Mouse (Mus musculus): ENCODE results near the gene Dnajc6. TPM values are rescaled to one million over a fixed set of nuclear protein-coding genes. Genes with fewer than 3 reads are reported as not detected.

The Dnajc6 gene
- polyA plus RNA-seq, 1 experiment, result 14.5 TPM

- H3K4me1 ChIP-seq (ENCODE audit: control insufficient read depth, insufficient read depth, low read length), result no peaks in the 10 kb centered on the region
- no peak overlapping the region for H3K27ac ChIP-seq (ENCODE audit: insufficient read depth, low read depth, low read length)
- WGBS, result 91% methylated on average over 5 of the region's 5 CpGs
- TF ChIP-seq POLR2A (IDR thresholded peaks at IDR 0.05; ENCODE audit: low read depth, low read length), result no peak
- no peak for TF ChIP-seq CTCF (conservative IDR thresholded peaks at IDR 0.05; ENCODE audit: insufficient read depth, insufficient read length, low read depth, low read length)
- no peak overlapping the region for H3K4me3 ChIP-seq (ENCODE audit: insufficient read depth, low read depth, low read length)
- no peaks in the 10 kb centered on the region for H3K27me3 ChIP-seq (replicated peaks; ENCODE audit: control insufficient read depth, insufficient read depth, low read length)
- no peak for DNase-seq
- H3K36me3 ChIP-seq (ENCODE audit: control insufficient read depth, insufficient read depth, low read length), result no peaks in the 10 kb centered on the region
These were observed 67.2 kb downstream of the Dnajc6 start for GRCm38 (mm10) chr4:101563607-101564006.

- Histone ChIP-seq H3K27ac (ENCODE audit: insufficient read depth, low read depth, low read length) (no peak overlapping the region), H3K36me3 (ENCODE audit: control insufficient read depth, insufficient read depth, low read length) (no peaks in the 10 kb centered on the region), H3K4me3 (ENCODE audit: insufficient read depth, low read depth, low read length) (no peak overlapping the region), H3K4me1 (ENCODE audit: control insufficient read depth, insufficient read depth, low read length) (no peaks in the 10 kb centered on the region), H3K27me3 (replicated peaks; ENCODE audit: control insufficient read depth, insufficient read depth, low read length) (no peaks in the 10 kb centered on the region)
- DNase-seq, result no peak
- 75% methylated on average over 4 of the region's 4 CpGs for WGBS
- no peak for TF ChIP-seq CTCF (conservative IDR thresholded peaks at IDR 0.05; ENCODE audit: insufficient read depth, insufficient read length, low read depth, low read length)
- TF ChIP-seq POLR2A (IDR thresholded peaks at IDR 0.05; ENCODE audit: low read depth, low read length), result no peak
These were observed 68.4 kb downstream of the Dnajc6 start for GRCm38 (mm10) chr4:101564746-101565417.

GRCm38 (mm10) chr4:101569076-101569475 is 72.6 kb downstream of the Dnajc6 start:
- no peak for TF ChIP-seq POLR2A (IDR thresholded peaks at IDR 0.05; ENCODE audit: low read depth, low read length)
- TF ChIP-seq CTCF (conservative IDR thresholded peaks at IDR 0.05; ENCODE audit: insufficient read depth, insufficient read length, low read depth, low read length), result no peak
- no peaks in the 10 kb centered on the region for H3K4me1 ChIP-seq (ENCODE audit: control insufficient read depth, insufficient read depth, low read length)
- H3K27me3 ChIP-seq (replicated peaks; ENCODE audit: control insufficient read depth, insufficient read depth, low read length), result no peaks in the 10 kb centered on the region
- no peak for DNase-seq
- 58% methylated on average over 7 of the region's 7 CpGs for WGBS
- no peaks in the 10 kb centered on the region for H3K36me3 ChIP-seq (ENCODE audit: control insufficient read depth, insufficient read depth, low read length)
- H3K4me3 ChIP-seq (ENCODE audit: insufficient read depth, low read depth, low read length), result no peak overlapping the region
- no peak overlapping the region for H3K27ac ChIP-seq (ENCODE audit: insufficient read depth, low read depth, low read length)

GRCm38 (mm10) chr4:101572142-101572541 is 75.7 kb downstream of the Dnajc6 start:
- 86% methylated on average over 2 of the region's 2 CpGs for WGBS
- Histone ChIP-seq H3K4me1 (ENCODE audit: control insufficient read depth, insufficient read depth, low read length) (no peaks in the 10 kb centered on the region), H3K27ac (ENCODE audit: insufficient read depth, low read depth, low read length) (no peak overlapping the region), H3K4me3 (ENCODE audit: insufficient read depth, low read depth, low read length) (no peak overlapping the region), H3K27me3 (replicated peaks; ENCODE audit: control insufficient read depth, insufficient read depth, low read length) (no peaks in the 10 kb centered on the region), H3K36me3 (ENCODE audit: control insufficient read depth, insufficient read depth, low read length) (no peaks in the 10 kb centered on the region)
- DNase-seq, result no peak
- TF ChIP-seq POLR2A (IDR thresholded peaks at IDR 0.05; ENCODE audit: low read depth, low read length), result no peak
- TF ChIP-seq CTCF (conservative IDR thresholded peaks at IDR 0.05; ENCODE audit: insufficient read depth, insufficient read length, low read depth, low read length), result no peak

- Histone ChIP-seq H3K27ac (ENCODE audit: insufficient read depth, low read depth, low read length) (no peak overlapping the region), H3K4me3 (ENCODE audit: insufficient read depth, low read depth, low read length) (no peak overlapping the region), H3K36me3 (ENCODE audit: control insufficient read depth, insufficient read depth, low read length) (no peaks in the 10 kb centered on the region), H3K27me3 (replicated peaks; ENCODE audit: control insufficient read depth, insufficient read depth, low read length) (no peaks in the 10 kb centered on the region), H3K4me1 (ENCODE audit: control insufficient read depth, insufficient read depth, low read length) (no peaks in the 10 kb centered on the region)
- DNase-seq, result no peak
- no peak for TF ChIP-seq POLR2A (IDR thresholded peaks at IDR 0.05; ENCODE audit: low read depth, low read length)
- no peak for TF ChIP-seq CTCF (conservative IDR thresholded peaks at IDR 0.05; ENCODE audit: insufficient read depth, insufficient read length, low read depth, low read length)
- WGBS, result 85% methylated on average over 5 of the region's 5 CpGs
These were observed 78.9 kb downstream of the Dnajc6 start for GRCm38 (mm10) chr4:101575307-101575706.

- Histone ChIP-seq H3K27ac (ENCODE audit: insufficient read depth, low read depth, low read length) (no peak overlapping the region), H3K4me1 (ENCODE audit: control insufficient read depth, insufficient read depth, low read length) (no peaks in the 10 kb centered on the region), H3K27me3 (replicated peaks; ENCODE audit: control insufficient read depth, insufficient read depth, low read length) (no peaks in the 10 kb centered on the region), H3K36me3 (ENCODE audit: control insufficient read depth, insufficient read depth, low read length) (no peaks in the 10 kb centered on the region), H3K4me3 (ENCODE audit: insufficient read depth, low read depth, low read length) (no peak overlapping the region)
- no peak for TF ChIP-seq POLR2A (IDR thresholded peaks at IDR 0.05; ENCODE audit: low read depth, low read length)
- no peak for TF ChIP-seq CTCF (conservative IDR thresholded peaks at IDR 0.05; ENCODE audit: insufficient read depth, insufficient read length, low read depth, low read length)
- 54% methylated on average over 7 of the region's 7 CpGs for WGBS
- peak; percentile 74 for DNase-seq
These were observed 82.3 kb downstream of the Dnajc6 start for GRCm38 (mm10) chr4:101578720-101579119.

GRCm38 (mm10) chr4:101579517-101579916 is 83.1 kb downstream of the Dnajc6 start:
- no peaks in the 10 kb centered on the region for H3K27me3 ChIP-seq (replicated peaks; ENCODE audit: control insufficient read depth, insufficient read depth, low read length)

More at GRCm38 (mm10) chr4:101579517-101579916, 83.1 kb downstream of the Dnajc6 start:
- TF ChIP-seq POLR2A (IDR thresholded peaks at IDR 0.05; ENCODE audit: low read depth, low read length) (no peak), CTCF (conservative IDR thresholded peaks at IDR 0.05; ENCODE audit: insufficient read depth, insufficient read length, low read depth, low read length) (no peak)
- Histone ChIP-seq H3K4me1 (ENCODE audit: control insufficient read depth, insufficient read depth, low read length) (no peaks in the 10 kb centered on the region), H3K4me3 (ENCODE audit: insufficient read depth, low read depth, low read length) (no peak overlapping the region), H3K27ac (ENCODE audit: insufficient read depth, low read depth, low read length) (no peak overlapping the region), H3K36me3 (ENCODE audit: control insufficient read depth, insufficient read depth, low read length) (no peaks in the 10 kb centered on the region)
- WGBS, result 77% methylated on average over 5 of the region's 5 CpGs
- no peak for DNase-seq

All from kidney, adult 2 months (tissue).